Comparison of ENCODE assay signal across 9 mouse cellular contexts in the genomic region with DNA sequence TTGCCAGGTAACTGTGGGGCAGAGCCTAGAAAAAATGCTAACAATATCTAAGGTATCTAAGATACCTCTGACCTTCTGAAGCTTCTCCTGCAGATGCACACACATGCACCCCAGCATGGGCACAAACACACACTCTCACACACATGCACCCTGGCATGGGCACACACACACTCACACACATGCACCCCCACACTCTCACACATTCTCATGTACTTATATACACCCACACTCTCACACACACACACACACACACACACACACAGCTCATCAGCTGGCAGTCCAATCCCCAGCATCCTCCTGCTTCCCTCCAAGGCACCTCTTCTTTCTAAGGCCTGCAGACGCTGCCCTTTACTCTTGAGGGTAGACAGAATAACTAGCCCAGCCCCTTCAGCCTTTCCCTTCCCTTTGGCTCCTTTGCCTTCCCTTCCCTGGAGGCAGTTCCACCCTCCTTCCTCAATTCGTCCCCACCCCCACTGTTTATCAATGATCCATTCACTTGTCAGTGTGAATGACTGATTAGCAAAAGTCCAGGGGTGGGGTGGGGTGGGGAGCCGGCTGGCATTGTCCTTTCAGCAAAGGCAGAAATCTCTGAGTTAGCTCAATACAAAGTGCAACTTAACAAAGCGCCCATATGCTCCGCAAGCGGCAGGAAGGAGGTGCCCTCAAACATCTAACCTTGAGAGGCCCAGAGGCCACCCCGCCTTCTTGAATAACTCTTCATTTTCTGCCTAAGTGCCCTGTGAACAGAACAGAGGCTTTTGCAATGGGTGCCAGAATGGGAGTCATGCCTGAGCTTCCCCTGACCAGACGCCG.
DNase-seq lines count a peak whose midpoint lies in the region; ATAC-seq and TF ChIP-seq lines count a peak whose summit lies in the region.
"Had no signal": no experiment of that assay in that cellular context is flagged by ENCODE, and none has a peak within 500 bp of the region (broad histone marks: within the 10 kb centered on the region; RNA-seq: fewer than 3 reads in every experiment).

No protein-coding gene starts in this region.

- no peak overlapping the region for H3K4me3 ChIP-seq in forebrain, embryonic 11.5 days (ENCODE audit: low read depth, low read length)
- no peak overlapping the region for H3K4me3 ChIP-seq in neural tube, embryonic 11.5 days (ENCODE audit: low read depth, low read length)
- no peak overlapping the region for H3K4me3 ChIP-seq in layer of hippocampus, adult 2 months
- H3K4me3 ChIP-seq: liver, embryonic 15.5 days had no signal

- no peak overlapping the region for H3K27ac ChIP-seq in forebrain, embryonic 11.5 days (ENCODE audit: low read depth, low read length)
- 0 out of 2 replicates have a peak overlapping the region, but pooled peaks have one; percentile 20 for H3K27ac ChIP-seq in neural tube, embryonic 11.5 days (ENCODE audit: low read depth, low read length)
- H3K27ac ChIP-seq in layer of hippocampus, adult 2 months, result no peak overlapping the region
- H3K27ac ChIP-seq: liver, embryonic 15.5 days had no signal

- H3K4me2 ChIP-seq in forebrain, embryonic 11.5 days (ENCODE audit: low read depth, low read length, severe bottlenecking), result peak overlapping the region; percentile 31
- peak overlapping the region; percentile 29 for H3K4me2 ChIP-seq in neural tube, embryonic 11.5 days (ENCODE audit: low read depth)
- H3K4me2 ChIP-seq: liver, embryonic 15.5 days had no signal

- ATAC-seq in forebrain, embryonic 11.5 days (replicated peaks; ENCODE audit: low FRiP score), result peak; percentile 59
- ATAC-seq in neural tube, embryonic 11.5 days (ENCODE audit: insufficient read depth, low FRiP score, low TSS enrichment), result peak; percentile 77

- H3K4me1 ChIP-seq in forebrain, embryonic 11.5 days (replicated peaks; ENCODE audit: control insufficient read depth, insufficient read depth, low read length), result peaks cover 11% of the 10 kb centered on the region
- H3K4me1 ChIP-seq in neural tube, embryonic 11.5 days (ENCODE audit: control insufficient read depth, insufficient read depth, low read length), result peaks cover 19% of the 10 kb centered on the region

- 8% methylated on average over 9 of the region's 9 CpGs for WGBS in forebrain, embryonic 11.5 days
- WGBS in neural tube, embryonic 11.5 days, result 6% methylated on average over 9 of the region's 9 CpGs

- peak; percentile 4 for DNase-seq in adrenal gland, postnatal 25 days
- no peak for DNase-seq in adrenal gland, adult 2 months
- DNase-seq in forebrain, embryonic 11.5 days (ENCODE audit: low spot score), result peak; percentile 63
- DNase-seq in kidney, adult 9 months, result peak; percentile 45
- DNase-seq in neural tube, embryonic 11.5 days (ENCODE audit: low spot score), result peak; percentile 63
- no peak for DNase-seq in c-Kit-positive CD71-positive TER-119-positive erythroid progenitor cells, embryonic 14.5 days (ENCODE audit: low spot score)
- DNase-seq in layer of hippocampus, adult 2 months (ENCODE audit: low spot score in 2 of 2), result no peak
- DNase-seq in layer of hippocampus, adult 11-12 months (ENCODE audit: low spot score), result no peak

- no peaks in the 10 kb centered on the region for H3K9me3 ChIP-seq in forebrain, embryonic 11.5 days (ENCODE audit: control insufficient read depth, low read length)
- no peaks in the 10 kb centered on the region for H3K9me3 ChIP-seq in neural tube, embryonic 11.5 days (ENCODE audit: control insufficient read depth, low read length)
- H3K9me3 ChIP-seq: liver, embryonic 15.5 days had no signal

- TF ChIP-seq CTCF in layer of hippocampus, adult 2 months (conservative IDR thresholded peaks at IDR 0.05), result no peak

- no peak overlapping the region for H3K9ac ChIP-seq in forebrain, embryonic 11.5 days (ENCODE audit: low read length)
- peak overlapping the region; percentile 7; the same call in 1 of the 2 replicates for H3K9ac ChIP-seq in neural tube, embryonic 11.5 days (ENCODE audit: low read length)
- H3K9ac ChIP-seq: liver, embryonic 15.5 days had no signal

- H3K27me3 ChIP-seq in forebrain, embryonic 11.5 days (ENCODE audit: control insufficient read depth, insufficient read depth, low read length), result no peaks in the 10 kb centered on the region; the same call in 1 of the 2 replicates
- H3K27me3 ChIP-seq in neural tube, embryonic 11.5 days (ENCODE audit: control insufficient read depth, insufficient read depth, low read length), result peaks cover 4% of the 10 kb centered on the region; the same call in 1 of the 2 replicates

- H3K36me3 ChIP-seq in forebrain, embryonic 11.5 days (ENCODE audit: control insufficient read depth, insufficient read depth, low read length), result no peaks in the 10 kb centered on the region
- H3K36me3 ChIP-seq in neural tube, embryonic 11.5 days (ENCODE audit: control insufficient read depth, insufficient read depth, low read length), result no peaks in the 10 kb centered on the region
- H3K36me3 ChIP-seq: liver, embryonic 15.5 days had no signal

Comparison
In these comparisons a context has a peak if more than half of its experiments do, and no peak if none do; other contexts are left out.
1. DNase-seq: peak in adrenal gland, postnatal 25 days (single experiment), forebrain, embryonic 11.5 days (single experiment), kidney, adult 9 months (single experiment) and neural tube, embryonic 11.5 days (single experiment); none in adrenal gland, adult 2 months (single experiment), c-Kit-positive CD71-positive TER-119-positive erythroid progenitor cells, embryonic 14.5 days (single experiment), layer of hippocampus, adult 2 months (0 of 2) and layer of hippocampus, adult 11-12 months (single experiment).